Mouse (Mus musculus): ENCODE results near the gene Nanos3.

GRCm38 (mm10) chr8:84200652-84201544 is 15.9 kb upstream of the Nanos3 start:
- no peak for TF ChIP-seq GATA1 (IDR thresholded peaks at IDR 0.05; ENCODE audit: borderline replicate concordance, low read length)
- TF ChIP-seq FLI1 (IDR thresholded peaks at IDR 0.05; ENCODE audit: low read length): no peak
